Mouse (Mus musculus): ENCODE results near the gene Eda.

DNA sequence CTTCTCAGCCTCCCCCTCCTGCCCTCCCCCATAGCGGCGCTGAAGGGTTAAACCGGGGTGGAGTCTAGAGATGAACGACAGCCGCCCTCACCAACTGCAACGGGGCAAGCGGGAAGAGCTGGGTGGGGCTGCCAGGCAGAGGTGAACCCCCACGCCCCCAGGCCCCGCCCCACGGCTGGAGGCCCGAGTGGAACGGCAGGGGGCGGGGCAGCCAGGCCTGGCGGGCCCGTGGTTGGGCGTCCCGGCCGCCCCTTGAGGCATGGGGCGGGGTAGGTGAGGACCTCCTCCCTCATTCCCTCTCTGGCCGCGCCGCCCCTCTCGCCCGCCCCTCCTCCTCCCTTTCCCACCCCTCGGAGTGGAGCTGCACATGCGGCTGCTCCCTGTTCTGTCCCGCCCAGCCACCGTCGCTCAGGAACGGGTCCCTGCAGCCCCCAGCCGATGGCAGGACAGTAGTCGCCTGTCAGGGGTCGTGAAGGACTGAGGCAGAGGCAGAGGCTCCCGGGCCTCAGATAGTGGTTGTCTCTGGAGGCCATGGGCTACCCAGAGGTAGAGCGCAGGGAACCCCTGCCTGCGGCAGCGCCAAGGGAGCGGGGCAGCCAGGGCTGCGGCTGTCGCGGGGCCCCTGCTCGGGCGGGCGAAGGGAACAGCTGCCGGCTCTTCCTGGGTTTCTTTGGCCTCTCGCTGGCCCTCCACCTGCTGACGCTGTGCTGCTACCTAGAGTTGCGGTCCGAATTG lies at the start of gene Eda:
- TF ChIP-seq TCF12 (IDR thresholded peaks at IDR 0.05; ENCODE audit: low read depth, low read length) (no peak), CTCF (conservative IDR thresholded peaks at IDR 0.05 in 1 of 2, IDR thresholded peaks at IDR 0.05 in 1 of 2; ENCODE audit: low read depth in 2 of 2, low read length in 2 of 2) (no peak), ZNF384 (IDR thresholded peaks at IDR 0.05; ENCODE audit: low read depth, low read length) (no peak), NELFE (IDR thresholded peaks at IDR 0.05; ENCODE audit: low read depth, low read length) (no peak), JUND (conservative IDR thresholded peaks at IDR 0.05; ENCODE audit: low read depth, low read length) (no peak), EP300 (IDR thresholded peaks at IDR 0.05; ENCODE audit: low read length) (no peak), POLR2A (IDR thresholded peaks at IDR 0.05; ENCODE audit: low read depth, low read length) (no peak), ZC3H11A (IDR thresholded peaks at IDR 0.05; ENCODE audit: low read depth, low read length) (no peak), SMC3 (IDR thresholded peaks at IDR 0.05; ENCODE audit: low read depth, low read length) (no peak), MAX (IDR thresholded peaks at IDR 0.05; ENCODE audit: low read length) (no peak), KAT2A (IDR thresholded peaks at IDR 0.05; ENCODE audit: insufficient replicate concordance, low read length) (no peak), E2F4 (IDR thresholded peaks at IDR 0.05; ENCODE audit: insufficient replicate concordance, low read depth, low read length) (no peak), ETS1 (conservative IDR thresholded peaks at IDR 0.05; ENCODE audit: low read depth, low read length) (no peak)

Measured in CH12.LX (cell line).